Mouse (Mus musculus) left cerebral cortex, adult 2 months (tissue): ENCODE measurements around the gene Vmn1r36. TPM values are rescaled to one million over a fixed set of nuclear protein-coding genes. Genes with fewer than 3 reads are reported as not detected.
"Not testable (repeated sequence)": the region's sequence is repeated elsewhere in the genome, so short reads cannot be mapped to it uniquely, and the experiment has no call there.

Source experiments
- DNase-seq, 2 experiments: peaks; one replicate each; pipeline ENCODE4 v3.0.0; 2021 to 2022; ENCODE audit warnings: low spot score in 2 of 2, mixed read lengths in 1 of 2; ENCODE audit errors: extremely low spot score in 1 of 2
- H3K27ac ChIP-seq: fragments of 200-600 bp; 2 replicates; pipeline ENCODE4 v1.8.1; 2022
- H3K4me3 ChIP-seq: fragments of 200-600 bp; 2 replicates; pipeline ENCODE4 v1.8.1; 2022
- CTCF ChIP-seq: fragments of 200-600 bp; IDR thresholded peaks from 2 replicates; pipeline ENCODE4 v1.8.1; 2022; ENCODE audit warnings: antibody characterized with exemption, mild to moderate bottlenecking, moderate library complexity
- intact Hi-C: fragments of 180-260 bp; cut with DNase I; formaldehyde crosslinking; loops from one replicate; pipeline ENCODE4 v1.15.1; 2025
- long read RNA-seq, 2 experiments: library from polyadenylated mRNA; stranded (forward); transcript quantifications; one replicate each; pipeline ENCODE4 v2.0.0; 2021; ENCODE audit warnings: borderline mapping rate in 2 of 2
- total RNA-seq, 2 experiments: library from RNA; stranded (reverse); gene quantifications; 2 replicates each; pipeline ENCODE4 v1.2.3; 2021

Gene Vmn1r36
- not detected for total RNA-seq
- long read RNA-seq, experiment 1: 0 reads
- long read RNA-seq, experiment 2: 0 reads

- DNase-seq, intact Hi-C loops, H3K4me3 ChIP-seq, H3K27ac ChIP-seq: not testable (repeated sequence)
These were observed at the start of gene Vmn1r36 for GRCm38 (mm10) chr6:66719068-66719467. Gene Vmn1r36, minus strand, starts transcription at chr6:66719168.

DNA sequence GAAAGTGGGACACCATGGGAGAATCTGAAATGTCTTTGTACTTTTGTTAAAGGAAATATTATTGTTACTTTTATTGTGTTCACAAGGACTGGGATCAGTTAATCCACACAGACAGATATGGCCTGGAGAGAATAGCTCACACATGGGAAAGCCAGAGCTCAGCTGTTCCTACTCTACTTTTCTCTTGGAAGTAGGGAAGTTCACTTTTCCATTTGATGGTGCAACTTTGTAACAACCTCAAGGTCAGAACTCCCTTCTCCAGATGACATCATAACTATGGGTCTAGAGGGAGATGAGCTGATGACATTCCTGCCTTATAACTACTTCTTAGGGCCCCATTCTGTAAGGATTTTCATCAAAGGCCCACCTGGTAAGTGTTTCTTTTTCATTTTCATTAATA is 10.1 kb upstream of the Vmn1r36 start, which contains the start of gene Vmn1r37:
Gene Vmn1r37 (plus strand): TSS at position 301 of the 400 bp plus-strand sequence.
- DNase-seq, H3K27ac ChIP-seq, intact Hi-C loops, H3K4me3 ChIP-seq: not testable (repeated sequence)

DNA sequence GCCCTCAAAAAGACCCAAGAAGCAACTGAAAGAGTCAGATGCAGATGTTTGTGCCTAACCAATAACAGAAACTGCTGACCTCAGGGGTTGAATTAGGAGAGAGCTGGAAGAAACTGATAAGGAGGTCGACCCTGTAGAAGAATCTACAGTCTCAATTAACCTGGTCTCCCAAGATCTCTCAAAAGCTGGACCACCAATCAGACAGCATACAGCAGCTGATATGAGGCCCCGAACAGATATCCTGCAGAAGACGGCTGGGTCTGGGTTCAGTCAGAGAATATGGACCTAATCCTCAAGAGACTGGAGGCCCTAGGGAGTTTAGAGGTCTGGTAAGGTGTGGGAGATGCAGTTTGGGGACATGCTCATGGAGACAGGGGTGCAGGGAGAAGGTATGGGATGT is 5.1 kb downstream of the Vmn1r36 start:
- no peak overlapping the region for H3K27ac ChIP-seq
- intact Hi-C loops: no loop called here
- no peak overlapping the region for H3K4me3 ChIP-seq
- DNase-seq: no peak
- no peak for TF ChIP-seq CTCF

GRCm38 (mm10) chr6:66708901-66709300 is 10.1 kb downstream of the Vmn1r36 start:
- no peak for TF ChIP-seq CTCF
- intact Hi-C loops: no loop called here
- Histone ChIP-seq H3K27ac (no peak overlapping the region), H3K4me3 (no peak overlapping the region)
- no peak for DNase-seq

GRCm38 (mm10) chr6:66685806-66686205 is 33.2 kb downstream of the Vmn1r36 start, which contains the start of gene Vmn1r35:
Gene Vmn1r35, minus strand, starts transcription at chr6:66685906.
- no peak for TF ChIP-seq CTCF
- no peak within 1 kb of the TSS for H3K4me3 ChIP-seq
- no peak within 1 kb of the TSS for H3K27ac ChIP-seq
- DNase-seq: no peak
- intact Hi-C loops: no loop called here

Other genes with a start within 250 kb of the Vmn1r36 start
- 10 to 100 TPM in 1 of 2 experiments, 1 to 10 TPM in 1; 9.1 to 11.0 TPM for gene Mad2l1, start 183.8 kb downstream of the Vmn1r36 start, total RNA-seq
- gene Vmn1r32, start 159.1 kb downstream of the Vmn1r36 start, total RNA-seq: not detected
- gene Vmn1r33, start 100.9 kb downstream of the Vmn1r36 start, total RNA-seq: not detected
- gene Vmn1r34, start 75.3 kb downstream of the Vmn1r36 start, total RNA-seq: not detected
- not detected for gene Vmn1r35, start 33.3 kb downstream of the Vmn1r36 start, total RNA-seq
- not detected for gene Vmn1r37, start 10.2 kb upstream of the Vmn1r36 start, total RNA-seq
- not detected for gene Vmn1r38, start 63.5 kb upstream of the Vmn1r36 start, total RNA-seq
- gene Vmn1r39, start 91.4 kb upstream of the Vmn1r36 start, total RNA-seq: not detected
- gene Gng12, start 177.2 kb upstream of the Vmn1r36 start, total RNA-seq: 10 to 100 TPM; 55.2 to 59.3 TPM